Mouse (Mus musculus): ENCODE measurements around the gene Nelfa. TPM values are rescaled to one million over a fixed set of nuclear protein-coding genes. Genes with fewer than 3 reads are reported as not detected.

The Nelfa gene
- polyA plus RNA-seq (2015; fragmentation: Nextera tagmentation; extraction: Ambion mirVana): 51.5 and 53.3 TPM in 2 replicates

DNA sequence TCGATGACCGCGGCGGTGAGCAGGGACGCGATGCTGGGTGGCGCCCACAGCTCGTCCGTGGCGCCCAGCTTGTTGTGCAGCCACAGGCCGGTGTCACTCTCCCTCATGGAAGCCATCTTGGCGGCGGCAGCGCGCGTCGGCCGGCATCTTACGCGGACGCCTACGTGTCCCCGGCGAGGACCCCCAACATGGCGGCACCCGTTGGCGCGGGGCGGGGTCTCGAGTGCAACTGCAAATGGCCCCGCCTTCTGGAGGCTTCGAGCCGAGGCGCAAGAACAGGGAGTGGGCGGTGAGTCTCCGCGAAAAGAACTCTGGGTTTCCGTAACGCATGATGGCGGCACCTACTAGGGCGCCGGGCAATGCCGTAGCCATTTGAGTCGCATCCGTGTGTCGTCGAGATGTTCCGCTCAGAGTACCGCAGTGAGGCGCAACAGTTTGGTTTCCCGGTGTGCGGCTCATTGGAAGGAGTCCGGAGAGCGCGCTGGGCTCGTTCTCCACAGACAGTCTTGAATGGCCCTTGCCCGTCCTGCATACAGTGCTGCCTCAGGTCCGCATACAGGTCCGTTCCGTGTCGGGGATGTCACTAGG is at the start of gene Nelfa:
Nelfa (minus strand) TSS at position 294 of the 588 bp plus-strand sequence.
- peak within 1 kb of the TSS; percentile 93 for H3K4me3 ChIP-seq (ENCODE audit: low read length)
- peak; percentile 99 for ATAC-seq (ENCODE audit: low read depth)
- peak within 1 kb of the TSS; percentile 92 for H3K4me2 ChIP-seq (ENCODE audit: low read depth, low read length)
- peak within 1 kb of the TSS; percentile 91 for H3K27ac ChIP-seq (ENCODE audit: low read length)
- H3K4me1 ChIP-seq (replicated peaks; ENCODE audit: control insufficient read depth, insufficient read depth, low read length): peaks cover 17% of the 10 kb centered on the region
- H3K27me3 ChIP-seq (ENCODE audit: control insufficient read depth, insufficient read depth, low read depth, low read length): no peaks in the 10 kb centered on the region
- H3K9me3 ChIP-seq (ENCODE audit: control insufficient read depth, low read length): peaks cover 4% of the 10 kb centered on the region; the same call in 1 of the 2 replicates
- WGBS: under 1% methylated on average over 61 of the region's 61 CpGs
- H3K36me3 ChIP-seq (ENCODE audit: control insufficient read depth, insufficient read depth, low read length): no peaks in the 10 kb centered on the region
- peak within 1 kb of the TSS; percentile 95 for H3K9ac ChIP-seq (ENCODE audit: low read length)

GRCm38 (mm10) chr5:33983309-33984121 is 47.3 kb upstream of the Nelfa start, which contains the start of gene Gm1673:
Gene Gm1673 (plus strand): TSS chr5:33983433.
- under 1% methylated on average over 83 of the region's 88 CpGs for WGBS
- peak within 1 kb of the TSS; percentile 90 for H3K4me2 ChIP-seq (ENCODE audit: low read depth, low read length)
- H3K27me3 ChIP-seq (ENCODE audit: control insufficient read depth, insufficient read depth, low read depth, low read length): no peaks in the 10 kb centered on the region
- peak within 1 kb of the TSS; percentile 81 for H3K4me3 ChIP-seq (ENCODE audit: low read length)
- peaks cover 9% of the 10 kb centered on the region; the same call in 1 of the 2 replicates for H3K4me1 ChIP-seq (replicated peaks; ENCODE audit: control insufficient read depth, insufficient read depth, low read length)
- no peak within 1 kb of the TSS for H3K27ac ChIP-seq (ENCODE audit: low read length)
- H3K9ac ChIP-seq (ENCODE audit: low read length): peak within 1 kb of the TSS; percentile 73
- peak; percentile 92 for ATAC-seq (ENCODE audit: low read depth)
- no peaks in the 10 kb centered on the region for H3K36me3 ChIP-seq (ENCODE audit: control insufficient read depth, insufficient read depth, low read length)
- no peaks in the 10 kb centered on the region for H3K9me3 ChIP-seq (ENCODE audit: control insufficient read depth, low read length)

- WGBS: 3% methylated on average over 24 of the region's 26 CpGs
- H3K27ac ChIP-seq (ENCODE audit: low read length): no peak overlapping the region
- peak overlapping the region; percentile 73 for H3K9ac ChIP-seq (ENCODE audit: low read length)
- H3K4me3 ChIP-seq (ENCODE audit: low read length): peak overlapping the region; percentile 81
- no peaks in the 10 kb centered on the region for H3K9me3 ChIP-seq (ENCODE audit: control insufficient read depth, low read length)
- H3K36me3 ChIP-seq (ENCODE audit: control insufficient read depth, insufficient read depth, low read length): no peaks in the 10 kb centered on the region
- H3K27me3 ChIP-seq (ENCODE audit: control insufficient read depth, insufficient read depth, low read depth, low read length): no peaks in the 10 kb centered on the region
- peaks cover 9% of the 10 kb centered on the region; the same call in 1 of the 2 replicates for H3K4me1 ChIP-seq (replicated peaks; ENCODE audit: control insufficient read depth, insufficient read depth, low read length)
- peak; percentile 39 for ATAC-seq (ENCODE audit: low read depth)
- peak overlapping the region; percentile 90 for H3K4me2 ChIP-seq (ENCODE audit: low read depth, low read length)
These were observed 46.6 kb upstream of the Nelfa start for GRCm38 (mm10) chr5:33982731-33983259.

GRCm38 (mm10) chr5:33976267-33976666 is 40.1 kb upstream of the Nelfa start:
- 42% methylated on average over 3 of the region's 3 CpGs for WGBS
- Histone ChIP-seq H3K27ac (ENCODE audit: low read length) (no peak overlapping the region), H3K4me1 (replicated peaks; ENCODE audit: control insufficient read depth, insufficient read depth, low read length) (no peaks in the 10 kb centered on the region), H3K4me2 (ENCODE audit: low read depth, low read length) (no peak overlapping the region), H3K4me3 (ENCODE audit: low read length) (no peak overlapping the region), H3K36me3 (ENCODE audit: control insufficient read depth, insufficient read depth, low read length) (no peaks in the 10 kb centered on the region), H3K9me3 (ENCODE audit: control insufficient read depth, low read length) (no peaks in the 10 kb centered on the region), H3K27me3 (ENCODE audit: control insufficient read depth, insufficient read depth, low read depth, low read length) (no peaks in the 10 kb centered on the region), H3K9ac (ENCODE audit: low read length) (no peak overlapping the region)
- no peak for ATAC-seq (ENCODE audit: low read depth)

- Histone ChIP-seq H3K9ac (ENCODE audit: low read length) (no peak overlapping the region), H3K27ac (ENCODE audit: low read length) (no peak overlapping the region), H3K36me3 (ENCODE audit: control insufficient read depth, insufficient read depth, low read length) (no peaks in the 10 kb centered on the region), H3K4me1 (replicated peaks; ENCODE audit: control insufficient read depth, insufficient read depth, low read length) (no peaks in the 10 kb centered on the region), H3K27me3 (ENCODE audit: control insufficient read depth, insufficient read depth, low read depth, low read length) (no peaks in the 10 kb centered on the region), H3K9me3 (ENCODE audit: control insufficient read depth, low read length) (no peaks in the 10 kb centered on the region), H3K4me3 (ENCODE audit: low read length) (no peak overlapping the region), H3K4me2 (ENCODE audit: low read depth, low read length) (no peak overlapping the region)
- no peak for ATAC-seq (ENCODE audit: low read depth)
- 60% methylated on average over 2 of the region's 2 CpGs for WGBS
These were observed 38.5 kb upstream of the Nelfa start for GRCm38 (mm10) chr5:33974736-33975135.

- Histone ChIP-seq H3K4me3 (ENCODE audit: low read length) (no peak overlapping the region), H3K4me2 (ENCODE audit: low read depth, low read length) (no peak overlapping the region), H3K9ac (ENCODE audit: low read length) (no peak overlapping the region), H3K27me3 (ENCODE audit: control insufficient read depth, insufficient read depth, low read depth, low read length) (no peaks in the 10 kb centered on the region), H3K27ac (ENCODE audit: low read length) (no peak overlapping the region), H3K9me3 (ENCODE audit: control insufficient read depth, low read length) (peaks cover 6% of the 10 kb centered on the region; the same call in 1 of the 2 replicates), H3K36me3 (ENCODE audit: control insufficient read depth, insufficient read depth, low read length) (no peaks in the 10 kb centered on the region), H3K4me1 (replicated peaks; ENCODE audit: control insufficient read depth, insufficient read depth, low read length) (no peaks in the 10 kb centered on the region)
- no peak for ATAC-seq (ENCODE audit: low read depth)
- 70% methylated on average over 4 of the region's 4 CpGs for WGBS
These were observed 23.2 kb upstream of the Nelfa start for GRCm38 (mm10) chr5:33959382-33959781.

GRCm38 (mm10) chr5:33955868-33956267 is 19.7 kb upstream of the Nelfa start:
- no peaks in the 10 kb centered on the region for H3K27me3 ChIP-seq (ENCODE audit: control insufficient read depth, insufficient read depth, low read depth, low read length)
- no peak for ATAC-seq (ENCODE audit: low read depth)
- H3K9ac ChIP-seq (ENCODE audit: low read length): no peak overlapping the region
- no peak overlapping the region for H3K4me3 ChIP-seq (ENCODE audit: low read length)
- H3K36me3 ChIP-seq (ENCODE audit: control insufficient read depth, insufficient read depth, low read length): no peaks in the 10 kb centered on the region
- no peak overlapping the region for H3K4me2 ChIP-seq (ENCODE audit: low read depth, low read length)
- no peaks in the 10 kb centered on the region for H3K4me1 ChIP-seq (replicated peaks; ENCODE audit: control insufficient read depth, insufficient read depth, low read length)
- H3K9me3 ChIP-seq (ENCODE audit: control insufficient read depth, low read length): peaks cover 13% of the 10 kb centered on the region
- H3K27ac ChIP-seq (ENCODE audit: low read length): no peak overlapping the region
- 49% methylated on average over 4 of the region's 4 CpGs for WGBS

GRCm38 (mm10) chr5:33954354-33954753 is 18.1 kb upstream of the Nelfa start:
- Histone ChIP-seq H3K36me3 (ENCODE audit: control insufficient read depth, insufficient read depth, low read length) (no peaks in the 10 kb centered on the region), H3K27me3 (ENCODE audit: control insufficient read depth, insufficient read depth, low read depth, low read length) (no peaks in the 10 kb centered on the region), H3K4me1 (replicated peaks; ENCODE audit: control insufficient read depth, insufficient read depth, low read length) (no peaks in the 10 kb centered on the region), H3K9ac (ENCODE audit: low read length) (no peak overlapping the region), H3K9me3 (ENCODE audit: control insufficient read depth, low read length) (peaks cover 13% of the 10 kb centered on the region), H3K27ac (ENCODE audit: low read length) (no peak overlapping the region), H3K4me3 (ENCODE audit: low read length) (no peak overlapping the region), H3K4me2 (ENCODE audit: low read depth, low read length) (no peak overlapping the region)
- peak; percentile 17; the same call in 1 of the 2 replicates for ATAC-seq (ENCODE audit: low read depth)
- 32% methylated on average over 10 of the region's 10 CpGs for WGBS

Measured in lung, embryonic 16.5 days (tissue).